Mouse (Mus musculus) layer of hippocampus, adult 2 months (tissue): ENCODE measurements around the gene Cdc37l1. TPM values are rescaled to one million over a fixed set of nuclear protein-coding genes. Genes with fewer than 3 reads are reported as not detected.
A peak's percentile ranks its signal among the peaks of the same experiment; 100 is the strongest.

ENCODE experiments used
- DNase-seq, 2 experiments: peaks; one replicate each; pipeline ENCODE4 v3.0.0; 2022; ENCODE audit warnings: low spot score in 2 of 2
- H3K27ac ChIP-seq: fragments of 200-600 bp; 2 replicates; pipeline ENCODE4 v1.8.1; 2022
- H3K4me3 ChIP-seq: fragments of 200-600 bp; 2 replicates; pipeline ENCODE4 v1.8.1; 2022; ENCODE audit warnings: mild to moderate bottlenecking
- CTCF ChIP-seq: fragments of 200-600 bp; conservative IDR thresholded peaks from 2 replicates; pipeline ENCODE4 v1.8.1; 2022; ENCODE audit warnings: antibody characterized with exemption, mild to moderate bottlenecking, moderate library complexity
- total RNA-seq, 2 experiments: library from RNA; stranded (reverse); gene quantifications; 2 replicates each; pipeline ENCODE4 v1.2.3; 2021

Cdc37l1 gene
- total RNA-seq, 2 experiments from 2014 or later, result 105 to 114 TPM

DNA sequence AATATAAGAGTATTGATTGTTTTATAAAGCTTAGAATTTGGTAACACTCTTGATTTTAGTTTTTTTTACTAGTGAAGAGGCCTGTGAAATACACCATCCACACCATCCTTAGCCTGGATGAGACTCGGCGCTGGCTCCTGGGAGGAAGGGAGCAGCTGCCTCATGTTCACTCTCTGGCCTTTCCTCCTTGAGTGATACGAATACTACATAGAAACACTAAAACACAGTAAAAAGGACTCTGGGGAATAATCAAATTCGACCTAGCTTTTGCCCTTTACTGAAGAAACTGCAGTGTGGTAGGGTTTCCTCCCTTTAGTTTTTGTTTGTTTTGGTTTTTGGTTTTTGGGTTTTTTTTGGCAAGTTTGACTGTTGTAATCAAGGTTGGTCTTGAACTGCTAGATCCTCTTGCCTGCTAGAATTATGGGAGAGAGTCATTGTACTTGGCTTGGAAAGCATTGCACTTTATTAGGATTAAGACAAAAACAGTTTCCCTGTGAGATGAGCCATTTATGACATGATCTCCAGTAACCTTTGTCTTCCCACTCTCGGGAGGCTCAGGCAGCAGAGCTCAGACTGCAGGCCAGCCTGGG lies 24.4 kb downstream of the Cdc37l1 start:
- no peak overlapping the region for H3K27ac ChIP-seq
- no peak overlapping the region for H3K4me3 ChIP-seq
- no peak for TF ChIP-seq CTCF
- DNase-seq, result no peak

- Histone ChIP-seq H3K27ac (no peak overlapping the region), H3K4me3 (no peak overlapping the region)
- no peak for DNase-seq
- TF ChIP-seq CTCF, result no peak
Observed at GRCm38 (mm10) chr19:29015410-29016203, 25.5 kb downstream of the Cdc37l1 start.

- no peak for DNase-seq
- TF ChIP-seq CTCF, result no peak
- Histone ChIP-seq H3K4me3 (no peak overlapping the region), H3K27ac (no peak overlapping the region; the same call in 1 of the 2 replicates)
Observed at GRCm38 (mm10) chr19:29016204-29016765, 26.1 kb downstream of the Cdc37l1 start.

- peak; percentile 32; the same call in 1 of the 2 replicates for TF ChIP-seq CTCF
- Histone ChIP-seq H3K4me3 (no peak overlapping the region), H3K27ac (no peak overlapping the region; the same call in 1 of the 2 replicates)
- DNase-seq, result no peak
Observed at GRCm38 (mm10) chr19:29016786-29017185, 26.6 kb downstream of the Cdc37l1 start.

DNA sequence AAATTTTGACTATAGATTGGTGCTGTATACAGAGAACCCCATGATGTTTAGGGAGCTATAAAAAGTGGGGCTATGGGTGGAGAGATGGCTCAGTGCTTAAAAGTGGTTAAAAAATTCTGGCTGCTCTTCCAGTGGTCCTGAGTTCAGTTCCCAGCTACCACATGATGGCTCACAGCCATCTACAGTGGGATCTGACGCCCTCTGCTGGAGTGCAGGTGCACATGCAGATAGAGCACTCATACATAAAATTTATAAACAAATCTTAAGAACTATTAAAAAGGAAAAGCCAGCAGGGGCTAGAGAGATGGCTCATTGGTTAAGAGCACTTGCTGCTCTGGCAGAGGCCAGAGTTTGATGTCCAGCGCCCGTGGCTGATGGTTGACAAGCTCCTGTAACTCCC lies 29.5 kb downstream of the Cdc37l1 start:
- no peak for DNase-seq
- TF ChIP-seq CTCF, result peak; percentile 68
- no peak overlapping the region for H3K27ac ChIP-seq
- no peak overlapping the region for H3K4me3 ChIP-seq

- H3K27ac ChIP-seq, result 0 out of 2 replicates have a peak overlapping the region, but pooled peaks have one; percentile 11
- DNase-seq, result no peak
- TF ChIP-seq CTCF, result no peak
- no peak overlapping the region for H3K4me3 ChIP-seq
Observed at GRCm38 (mm10) chr19:29021754-29022345, 31.7 kb downstream of the Cdc37l1 start.

DNA sequence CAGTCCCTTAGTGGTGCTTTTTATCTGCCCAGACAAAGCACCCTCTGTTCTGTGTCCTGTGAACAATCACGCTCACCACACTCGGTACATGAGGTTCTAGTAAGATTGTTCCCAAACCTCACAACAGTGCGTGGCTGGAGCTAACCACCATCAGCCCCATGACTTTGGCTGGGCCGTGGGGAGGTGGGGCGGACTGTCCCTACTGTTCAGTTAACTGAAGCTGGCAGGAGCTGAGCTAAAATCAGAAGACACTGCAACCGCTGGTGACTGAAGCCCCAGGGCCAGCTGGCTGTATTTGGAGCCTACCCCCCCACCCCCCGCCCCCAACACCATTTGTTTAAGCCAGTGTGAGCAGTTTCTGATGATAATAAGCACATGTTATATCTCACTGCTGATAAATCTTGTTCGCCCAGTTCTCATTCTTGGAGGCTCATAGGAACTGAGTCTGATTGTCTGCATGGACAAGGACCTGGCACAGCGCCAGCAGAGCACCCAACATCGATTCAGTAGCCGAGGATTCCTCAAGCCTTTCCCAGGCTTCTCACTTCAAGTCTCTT lies 34.3 kb downstream of the Cdc37l1 start:
- no peak overlapping the region for H3K4me3 ChIP-seq
- no peak for TF ChIP-seq CTCF
- peak; percentile 32 to 40 for DNase-seq
- H3K27ac ChIP-seq, result peak overlapping the region; percentile 81

DNA sequence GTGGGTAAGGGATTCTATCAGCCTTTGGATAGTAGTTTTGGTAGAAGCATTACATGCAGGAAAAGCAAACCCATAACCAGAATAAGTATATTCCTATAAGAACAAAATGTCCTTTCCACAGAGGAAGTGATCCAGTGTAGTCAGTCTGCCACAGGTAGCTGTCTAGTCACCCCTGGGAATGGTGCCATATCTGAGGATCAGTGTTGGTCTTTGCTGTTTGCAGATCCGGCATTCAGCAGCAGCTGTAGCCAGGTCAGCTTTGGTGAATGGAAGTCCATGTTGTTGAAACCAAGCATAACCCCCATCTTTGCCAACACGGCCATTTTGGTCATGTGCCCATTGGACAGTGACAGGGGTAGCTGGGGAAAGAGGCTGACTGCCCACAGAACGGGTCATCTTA lies 41.6 kb downstream of the Cdc37l1 start:
- TF ChIP-seq CTCF, result no peak
- H3K27ac ChIP-seq, result no peak overlapping the region
- DNase-seq, result no peak
- no peak overlapping the region for H3K4me3 ChIP-seq

DNA sequence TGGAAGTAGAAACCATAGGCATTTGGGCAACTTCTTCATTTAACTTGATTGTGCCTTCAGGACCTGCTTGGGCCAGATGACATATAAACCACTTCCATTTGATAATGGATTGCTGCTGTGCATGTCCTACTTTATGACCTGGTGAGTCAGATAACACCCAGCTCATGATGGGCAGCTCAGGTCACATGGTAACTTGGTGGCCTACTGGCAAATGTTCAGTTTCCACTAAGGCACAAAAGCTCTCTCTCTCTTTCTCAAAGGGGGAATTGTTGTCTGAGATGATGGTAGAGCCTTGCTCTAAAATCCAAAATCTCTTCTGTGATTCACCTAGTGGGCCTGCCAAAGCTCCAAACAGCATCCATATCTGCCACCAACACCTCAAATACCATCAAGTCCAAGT lies 42.5 kb downstream of the Cdc37l1 start:
- Histone ChIP-seq H3K27ac (peak overlapping the region; percentile 49; the same call in 1 of the 2 replicates), H3K4me3 (no peak overlapping the region)
- TF ChIP-seq CTCF, result no peak
- DNase-seq, result no peak

DNA sequence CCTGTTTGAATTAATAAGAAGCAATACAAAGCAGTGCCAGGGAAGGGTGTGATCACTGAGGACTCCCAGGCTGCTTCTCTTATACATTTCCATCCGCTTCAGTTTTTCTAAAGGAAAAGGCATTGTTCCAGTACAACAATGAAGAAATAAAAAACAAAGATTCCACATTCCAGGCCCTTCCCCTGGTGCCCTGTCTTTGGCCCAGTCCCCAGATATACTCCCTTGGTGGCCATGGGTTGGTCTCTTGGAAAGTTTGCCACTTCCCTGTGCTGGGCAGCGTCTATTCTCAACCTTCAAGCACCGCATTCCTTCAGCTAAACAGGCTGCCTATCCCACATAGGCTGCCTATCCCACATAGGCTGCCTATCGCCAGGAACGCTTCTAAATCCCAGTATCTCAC lies 46.9 kb downstream of the Cdc37l1 start:
- no peak for DNase-seq
- TF ChIP-seq CTCF, result no peak
- H3K27ac ChIP-seq, result no peak overlapping the region
- no peak overlapping the region for H3K4me3 ChIP-seq

GRCm38 (mm10) chr19:29037541-29037940 lies 47.4 kb downstream of the Cdc37l1 start:
- no peak for TF ChIP-seq CTCF
- no peak for DNase-seq
- H3K27ac ChIP-seq, result no peak overlapping the region
- H3K4me3 ChIP-seq, result no peak overlapping the region

DNA sequence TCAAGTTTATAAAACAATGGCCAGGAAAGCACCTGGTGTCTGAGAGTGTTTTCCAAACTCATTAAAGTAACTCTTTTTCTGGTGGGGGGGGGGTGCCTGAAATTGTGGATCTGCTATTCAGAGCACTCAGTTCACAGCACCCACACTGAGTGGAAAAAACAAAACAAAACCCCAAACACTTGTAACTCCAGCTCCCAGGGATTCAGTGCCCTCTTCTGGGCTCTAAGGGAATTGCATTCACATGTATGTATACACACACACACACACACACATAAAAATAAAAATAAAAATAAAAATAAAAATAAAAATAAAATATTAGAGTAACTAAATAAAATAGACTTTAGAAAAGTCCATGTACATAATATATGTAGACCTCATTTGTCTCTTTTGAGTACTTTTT lies 49.2 kb downstream of the Cdc37l1 start:
- Histone ChIP-seq H3K4me3 (no peak overlapping the region), H3K27ac (no peak overlapping the region)
- DNase-seq, result no peak
- TF ChIP-seq CTCF, result peak; percentile 41

DNA sequence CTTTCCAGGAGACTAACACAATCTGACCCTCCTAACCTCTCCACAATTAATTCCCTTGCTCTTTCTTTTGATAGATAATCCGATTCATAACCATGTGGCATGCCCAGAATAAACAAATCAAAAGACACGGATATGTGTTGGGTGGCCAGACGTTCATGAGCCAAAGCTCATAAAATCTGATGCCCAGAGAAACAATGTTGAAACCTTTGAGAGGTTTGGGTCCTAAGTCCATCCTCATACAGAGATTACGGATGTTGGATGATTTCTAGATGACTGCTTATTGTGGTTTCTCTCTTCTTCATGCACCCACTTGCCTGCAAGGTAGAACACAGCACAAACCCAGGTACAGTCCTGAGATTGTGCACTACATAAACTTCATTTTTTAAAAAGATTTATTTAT lies 50.1 kb downstream of the Cdc37l1 start:
- no peak overlapping the region for H3K27ac ChIP-seq
- TF ChIP-seq CTCF, result no peak
- DNase-seq, result no peak
- H3K4me3 ChIP-seq, result no peak overlapping the region
